In the genomic region with DNA sequence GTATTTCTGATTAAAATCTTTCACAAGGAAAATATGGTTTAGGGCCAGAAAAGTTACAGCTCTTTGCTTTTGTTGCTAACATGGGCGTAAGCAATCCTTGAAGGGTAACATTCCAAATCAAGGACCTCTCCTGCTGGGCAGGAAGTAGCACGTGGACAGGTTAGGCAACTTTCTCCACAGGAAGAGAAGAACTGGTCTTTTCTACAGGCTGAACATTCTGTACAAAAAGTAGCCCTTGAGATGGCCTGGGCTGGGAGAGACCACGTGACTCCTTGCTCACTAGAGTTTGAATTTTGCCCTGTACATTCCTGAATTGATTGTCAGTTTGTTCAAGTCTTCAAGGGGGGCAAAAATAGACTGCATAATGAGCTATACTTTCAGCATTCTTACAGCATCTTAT, we compare ENCODE assay signal across 23 mouse cellular contexts.
"Had no signal": no experiment of that assay in that cellular context is flagged by ENCODE, and none has a peak within 500 bp of the region (broad histone marks: within the 10 kb centered on the region; RNA-seq: fewer than 3 reads in every experiment).

No protein-coding gene starts in this region.

- H3K27ac ChIP-seq: heart, embryonic 10.5 days; heart, embryonic 13.5 days; heart, embryonic 15.5 days; hindbrain, embryonic 10.5 days; hindbrain, embryonic 12.5 days; hindbrain, embryonic 14.5 days; intestine, embryonic 15.5 days; limb, embryonic 13.5 days; limb, embryonic 15.5 days had no signal

- H3K27me3 ChIP-seq: heart, embryonic 13.5 days; heart, embryonic 15.5 days; hindbrain, embryonic 12.5 days; intestine, embryonic 15.5 days; limb, embryonic 13.5 days; limb, embryonic 15.5 days had no signal

- H3K9ac ChIP-seq: forebrain, postnatal 0 days; heart, embryonic 13.5 days; heart, embryonic 15.5 days; hindbrain, embryonic 12.5 days; hindbrain, embryonic 14.5 days; intestine, embryonic 15.5 days; limb, embryonic 13.5 days; limb, embryonic 15.5 days had no signal

- H3K4me2 ChIP-seq: heart, embryonic 13.5 days; heart, embryonic 15.5 days; hindbrain, embryonic 12.5 days; hindbrain, embryonic 14.5 days; intestine, embryonic 15.5 days; limb, embryonic 13.5 days; limb, embryonic 15.5 days had no signal

- H3K4me3 ChIP-seq: heart, embryonic 10.5 days; heart, embryonic 13.5 days; heart, embryonic 15.5 days; hindbrain, embryonic 10.5 days; hindbrain, embryonic 12.5 days; intestine, embryonic 15.5 days; limb, embryonic 13.5 days; limb, embryonic 15.5 days had no signal

- ATAC-seq: forebrain, postnatal 0 days; hindbrain, embryonic 16.5 days; inflammation-experienced regulatory T-cells, adult 6 months; intestine, embryonic 15.5 days; intestine, postnatal 0 days had no signal

- DNase-seq: forebrain, postnatal 0 days; gastrocnemius, postnatal 25 days; heart, adult 18-20 months; heart, postnatal 4 days; kidney, adult 18-20 months; kidney, adult 8-10 months; kidney, postnatal 10 days; kidney, postnatal 4 days; layer of hippocampus, adult 9-11 months; layer of hippocampus, postnatal 36 days; left cerebral cortex, postnatal 4 days had no signal

- H3K4me1 ChIP-seq: heart, embryonic 10.5 days; heart, embryonic 13.5 days; heart, embryonic 15.5 days; hindbrain, embryonic 10.5 days; hindbrain, embryonic 12.5 days; intestine, embryonic 15.5 days; limb, embryonic 13.5 days; limb, embryonic 15.5 days had no signal

- H3K36me3 ChIP-seq: heart, embryonic 10.5 days; heart, embryonic 13.5 days; heart, embryonic 15.5 days; hindbrain, embryonic 10.5 days; hindbrain, embryonic 12.5 days; intestine, embryonic 15.5 days; limb, embryonic 13.5 days; limb, embryonic 15.5 days had no signal

- H3K9me3 ChIP-seq: heart, embryonic 10.5 days; heart, embryonic 13.5 days; heart, embryonic 15.5 days; hindbrain, embryonic 10.5 days; hindbrain, embryonic 12.5 days; intestine, embryonic 15.5 days; limb, embryonic 13.5 days; limb, embryonic 15.5 days had no signal
